Mouse (Mus musculus) lung, postnatal 0 days (tissue): ENCODE data around the gene Il10. TPM values are rescaled to one million over a fixed set of nuclear protein-coding genes. Genes with fewer than 3 reads are reported as not detected.

Experiments
- ATAC-seq: fragments of 200-750 bp; cut with Nextera tagmentation; 2 replicates; pipeline ENCODE4 v1.8.0; 2017; ENCODE audit warnings: moderate library complexity
- DNase-seq: peaks from one replicate; pipeline ENCODE4 v3.0.0-alpha.2; 2016; ENCODE audit warnings: low spot score
- H3K27ac ChIP-seq: fragments of 300-500 bp; sonication (generic); 2 replicates; pipeline ENCODE4 v1.5.1; 2014; ENCODE audit warnings: antibody characterized with exemption, mild to moderate bottlenecking, low read length, mixed read lengths
- H3K27me3 ChIP-seq: fragments of 300-500 bp; sonication (generic); replicated peaks from 2 replicates; pipeline ENCODE4 v1.6.1; 2014; ENCODE audit warnings: low read length, mixed read lengths; ENCODE audit not compliant: insufficient read depth
- H3K36me3 ChIP-seq: fragments of 300-500 bp; sonication (generic); 2 replicates; pipeline ENCODE4 v1.6.1; 2014; ENCODE audit warnings: low read length, mixed read lengths; ENCODE audit not compliant: insufficient read depth
- H3K4me1 ChIP-seq: fragments of 300-500 bp; sonication (generic); 2 replicates; pipeline ENCODE4 v1.6.1; 2014; ENCODE audit warnings: antibody characterized with exemption, low read depth, low read length, mixed read lengths; ENCODE audit not compliant: insufficient read depth
- H3K4me2 ChIP-seq: fragments of 300-500 bp; sonication (generic); replicated peaks from 2 replicates; pipeline ENCODE4 v1.6.1; 2014; ENCODE audit warnings: low read depth, mild to moderate bottlenecking, low read length, moderate library complexity, mixed read lengths
- H3K4me3 ChIP-seq: fragments of 300-500 bp; sonication (generic); 2 replicates; pipeline ENCODE4 v1.5.1; 2014; ENCODE audit warnings: low read depth, low read length
- H3K9ac ChIP-seq: fragments of 300-500 bp; sonication (generic); replicated peaks from 2 replicates; pipeline ENCODE4 v1.6.1; 2014; ENCODE audit warnings: low read depth, mild to moderate bottlenecking
- H3K9me3 ChIP-seq: fragments of 300-500 bp; sonication (generic); 2 replicates; pipeline ENCODE4 v1.6.1; 2016; ENCODE audit warnings: low read length, mixed read lengths
- CTCF ChIP-seq: IDR thresholded peaks from 2 replicates; pipeline ENCODE4 v1.5.1; 2016; ENCODE audit warnings: antibody characterized with exemption, mild to moderate bottlenecking
- EP300 ChIP-seq: IDR thresholded peaks from 2 replicates; pipeline ENCODE4 v1.6.1; 2016; ENCODE audit warnings: antibody characterized with exemption, mild to moderate bottlenecking, control low read depth
- WGBS: fragments of 180-500 bp; shearing (Covaris S2); extraction: QIAGEN DNeasy Blood & Tissue Kit; methylation state at CpG from one replicate; pipeline ENCODE4 v1.1.7; 2014; 5-methylcytosine and 5-hydroxymethylcytosine counted together
- polyA plus RNA-seq: library from polyadenylated mRNA; unstranded; fragments of >200 nt; fragmentation: Nextera tagmentation; extraction: Ambion mirVana; gene quantifications from 2 replicates; pipeline ENCODE4 v1.2.1, GENCODE M21; 2015

Il10 gene
- polyA plus RNA-seq, 1 experiment from 2014 or later, result not detected

DNA sequence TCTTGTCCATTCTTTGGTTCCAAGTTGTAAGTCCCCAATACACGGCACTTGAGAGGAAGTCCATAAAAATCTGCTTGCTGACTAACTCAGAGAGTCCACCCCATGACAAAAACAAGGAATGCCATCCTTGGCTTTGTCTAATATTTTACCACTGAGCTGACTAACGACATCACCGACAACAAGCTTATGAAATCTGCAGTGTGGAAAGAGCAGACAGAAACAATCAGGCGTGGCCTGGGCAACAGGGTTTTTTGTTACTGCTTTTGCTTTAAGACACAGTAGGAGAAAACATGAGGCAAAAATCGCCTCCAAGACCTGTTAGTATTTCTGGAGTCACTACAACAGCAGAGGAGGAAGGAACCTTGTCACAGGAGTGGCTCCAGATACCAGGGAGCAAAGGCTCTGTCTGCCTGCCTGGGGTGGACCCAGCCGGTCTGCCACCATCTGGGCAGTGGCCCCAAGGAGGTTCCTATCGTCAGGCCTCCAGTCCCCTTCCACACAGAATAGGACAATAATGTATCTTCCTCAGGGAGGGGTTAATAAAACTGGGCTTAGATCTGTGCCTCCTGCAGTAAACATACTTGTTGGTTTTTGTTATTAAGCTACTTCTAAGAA is 52.8 kb downstream of the Il10 start:
- no peak overlapping the region for H3K27ac ChIP-seq

GRCm38 (mm10) chr1:131074524-131074938 is 54.9 kb downstream of the Il10 start:
- no peaks in the 10 kb centered on the region for H3K9me3 ChIP-seq
- H3K27me3 ChIP-seq, result no peaks in the 10 kb centered on the region
- peaks cover 26% of the 10 kb centered on the region for H3K4me1 ChIP-seq
- no peak overlapping the region for H3K9ac ChIP-seq
- no peak overlapping the region for H3K4me3 ChIP-seq
- no peak overlapping the region for H3K27ac ChIP-seq
- ATAC-seq (no peak), DNase-seq (no peak)
- 35% methylated on average over 8 of the region's 8 CpGs for WGBS
- TF ChIP-seq EP300 (no peak), CTCF (no peak)
- H3K36me3 ChIP-seq, result no peaks in the 10 kb centered on the region
- H3K4me2 ChIP-seq, result no peak overlapping the region

More for the DNA sequence above, 52.8 kb downstream of the Il10 start:
- TF ChIP-seq EP300, result no peak
- TF ChIP-seq CTCF, result no peak
- Histone ChIP-seq H3K27me3 (no peaks in the 10 kb centered on the region), H3K4me1 (peaks cover 19% of the 10 kb centered on the region; the same call in 1 of the 2 replicates), H3K9ac (no peak overlapping the region), H3K36me3 (no peaks in the 10 kb centered on the region), H3K9me3 (no peaks in the 10 kb centered on the region), H3K4me2 (no peak overlapping the region), H3K4me3 (no peak overlapping the region)
- peak; percentile 59 for DNase-seq
- 79% methylated on average over 7 of the region's 7 CpGs for WGBS
- 0 out of 2 replicates have a peak, but pooled peaks have one; percentile 17 for ATAC-seq

Other genes starting within 250 kb of the Il10 start
- gene Fcamr, start 218.9 kb upstream of the Il10 start, polyA plus RNA-seq, result 0.06 and 0.27 TPM in 2 replicates
- gene Pigr, start 193.2 kb upstream of the Il10 start, polyA plus RNA-seq, result 0.08 and 0.26 TPM in 2 replicates
- 0.37 and 0.82 TPM in 2 replicates for gene Fcmr, start 154.2 kb upstream of the Il10 start, polyA plus RNA-seq
- gene Il24, start 132.4 kb upstream of the Il10 start, polyA plus RNA-seq, result not detected in 2 replicates
- gene Il20, start 108.4 kb upstream of the Il10 start, polyA plus RNA-seq, result not detected in 2 replicates
- not detected in 2 replicates for gene Il19, start 79.7 kb upstream of the Il10 start, polyA plus RNA-seq
- gene Mapkapk2, start 78.0 kb downstream of the Il10 start, polyA plus RNA-seq, result 62.4 and 65.0 TPM in 2 replicates
- 3.4 and 4.7 TPM in 2 replicates for gene Dyrk3, start 118.5 kb downstream of the Il10 start, polyA plus RNA-seq
- 36.3 and 42.5 TPM in 2 replicates for gene Eif2d, start 133.3 kb downstream of the Il10 start, polyA plus RNA-seq
- 7.5 and 8.3 TPM in 2 replicates for gene Rassf5, start 225.4 kb downstream of the Il10 start, polyA plus RNA-seq